Mouse (Mus musculus): Measurements from ENCODE around the gene Nr2f6. TPM values are rescaled to one million over a fixed set of nuclear protein-coding genes. Genes with fewer than 3 reads are reported as not detected.
A peak's percentile ranks its signal among the peaks of the same experiment; 100 is the strongest.
"Not testable (repeated sequence)": the region's sequence is repeated elsewhere in the genome, so short reads cannot be mapped to it uniquely, and the experiment has no call there.

The Nr2f6 gene
- polyA plus RNA-seq, 1 experiment from 2014 or later = 39.9 TPM

DNA sequence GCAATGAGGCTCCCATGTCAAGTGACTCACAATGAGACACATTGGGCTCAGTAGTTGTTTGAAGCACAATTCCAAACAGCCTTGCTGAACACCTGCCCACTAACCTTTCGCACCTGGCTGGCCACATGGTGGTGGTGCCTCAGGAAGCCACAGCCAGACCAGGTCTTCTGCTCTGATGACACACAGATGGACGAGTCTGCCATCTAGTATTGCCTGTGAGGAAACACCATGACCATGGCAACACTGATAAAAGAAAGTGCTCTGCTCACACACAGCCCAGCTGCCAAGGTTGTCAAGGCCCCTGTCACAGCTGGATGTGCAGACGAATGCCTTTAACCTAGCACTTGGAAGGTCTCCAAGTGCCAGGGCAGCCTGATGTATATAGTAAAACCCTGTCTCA is 30.6 kb downstream of the Nr2f6 start:
- WGBS = 57% methylated on average over 3 of the region's 3 CpGs
- H3K4me1 ChIP-seq (replicated peaks; ENCODE audit: control insufficient read depth, insufficient read depth, low read length) = no peaks in the 10 kb centered on the region
- H3K9ac ChIP-seq (ENCODE audit: low read length) = no peak overlapping the region
- H3K36me3 ChIP-seq (ENCODE audit: control insufficient read depth, insufficient read depth, low read length) = peaks cover 58% of the 10 kb centered on the region
- ATAC-seq (ENCODE audit: low read depth) = no peak
- H3K9me3 ChIP-seq (ENCODE audit: control insufficient read depth, low read length) = no peaks in the 10 kb centered on the region
- no peak overlapping the region for H3K4me3 ChIP-seq (ENCODE audit: low read length)
- H3K4me2 ChIP-seq (ENCODE audit: low read depth, low read length) = no peak overlapping the region
- no peaks in the 10 kb centered on the region for H3K27me3 ChIP-seq (ENCODE audit: control insufficient read depth, insufficient read depth, low read depth, low read length)
- no peak overlapping the region for H3K27ac ChIP-seq (ENCODE audit: low read length)

DNA sequence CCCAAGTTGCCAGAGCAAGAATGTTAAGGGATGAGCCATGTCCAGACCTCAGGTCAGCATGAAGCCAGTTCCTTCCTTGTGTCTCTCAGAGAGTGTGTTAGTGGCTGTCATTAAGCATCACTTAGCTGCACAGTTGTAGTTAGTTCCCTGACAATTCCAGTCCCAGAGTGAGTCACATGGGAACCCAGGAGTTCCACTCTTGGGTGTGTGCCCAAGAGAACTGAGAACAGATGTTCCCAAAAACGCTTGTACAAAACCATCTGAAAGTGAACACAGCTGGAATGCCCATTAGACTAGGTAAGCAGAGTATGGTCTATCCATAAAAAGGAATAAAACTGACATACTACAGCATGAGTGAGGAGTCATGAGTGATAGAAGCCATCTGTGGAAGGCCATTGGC is 35.2 kb downstream of the Nr2f6 start:
- peaks cover 48% of the 10 kb centered on the region for H3K36me3 ChIP-seq (ENCODE audit: control insufficient read depth, insufficient read depth, low read length)
- no peaks in the 10 kb centered on the region for H3K4me1 ChIP-seq (replicated peaks; ENCODE audit: control insufficient read depth, insufficient read depth, low read length)
- no peaks in the 10 kb centered on the region for H3K9me3 ChIP-seq (ENCODE audit: control insufficient read depth, low read length)
- no peaks in the 10 kb centered on the region for H3K27me3 ChIP-seq (ENCODE audit: control insufficient read depth, insufficient read depth, low read depth, low read length)
- ATAC-seq (ENCODE audit: low read depth) = no peak
- H3K4me2 ChIP-seq (ENCODE audit: low read depth, low read length) = no peak overlapping the region
- 74% methylated on average over 1 of the region's 1 CpGs for WGBS
- no peak overlapping the region for H3K27ac ChIP-seq (ENCODE audit: low read length)
- no peak overlapping the region for H3K9ac ChIP-seq (ENCODE audit: low read length)
- no peak overlapping the region for H3K4me3 ChIP-seq (ENCODE audit: low read length)

DNA sequence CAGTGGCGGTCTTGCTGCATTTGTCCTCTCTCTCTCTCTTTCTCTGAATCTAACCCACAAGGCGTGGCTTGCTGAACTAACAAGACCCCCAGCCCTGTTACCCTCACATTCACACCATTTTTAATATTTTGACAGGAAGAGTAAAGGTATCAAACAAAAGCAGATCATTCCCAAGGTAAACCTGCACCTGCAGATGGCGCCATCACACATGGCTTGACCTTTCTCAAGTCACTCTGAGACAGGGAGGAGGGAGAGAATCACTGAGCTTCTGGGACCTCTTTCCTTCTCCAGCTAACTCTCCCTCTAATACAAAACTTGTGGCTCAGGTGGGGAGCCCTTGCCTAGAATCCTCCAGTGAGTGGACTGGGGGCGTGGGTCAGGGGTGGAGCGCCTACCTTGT is 41.1 kb downstream of the Nr2f6 start:
- ATAC-seq (ENCODE audit: low read depth) = no peak
- H3K36me3 ChIP-seq (ENCODE audit: control insufficient read depth, insufficient read depth, low read length) = peaks cover 13% of the 10 kb centered on the region
- no peaks in the 10 kb centered on the region for H3K9me3 ChIP-seq (ENCODE audit: control insufficient read depth, low read length)
- no peak overlapping the region for H3K4me3 ChIP-seq (ENCODE audit: low read length)
- no peak overlapping the region for H3K9ac ChIP-seq (ENCODE audit: low read length)
- 76% methylated on average over 5 of the region's 5 CpGs for WGBS
- no peak overlapping the region for H3K4me2 ChIP-seq (ENCODE audit: low read depth, low read length)
- H3K27ac ChIP-seq (ENCODE audit: low read length) = no peak overlapping the region
- H3K4me1 ChIP-seq (replicated peaks; ENCODE audit: control insufficient read depth, insufficient read depth, low read length) = no peaks in the 10 kb centered on the region
- no peaks in the 10 kb centered on the region for H3K27me3 ChIP-seq (ENCODE audit: control insufficient read depth, insufficient read depth, low read depth, low read length)

DNA sequence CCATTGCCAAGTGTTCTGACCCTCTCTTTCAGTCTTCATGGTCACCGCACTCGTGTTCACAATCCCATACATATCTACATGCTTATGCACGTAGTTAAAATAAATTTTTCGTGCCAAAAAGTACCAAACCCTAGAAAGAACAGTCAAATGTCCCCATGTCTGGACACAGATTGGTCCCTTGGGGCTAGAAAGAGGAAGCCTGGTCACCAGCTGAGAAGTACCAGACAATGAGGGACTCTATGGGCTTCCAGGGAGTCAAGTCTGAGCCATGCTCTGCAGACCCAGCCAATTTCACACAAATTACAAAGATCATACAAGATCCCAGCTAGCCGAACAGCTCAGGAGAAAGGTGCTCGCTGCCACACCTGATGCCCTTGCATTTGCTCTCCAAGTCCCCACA is 43.9 kb downstream of the Nr2f6 start:
- 94% methylated on average over 6 of the region's 6 CpGs for WGBS
- not testable (repeated sequence) for H3K27me3 ChIP-seq (ENCODE audit: control insufficient read depth, insufficient read depth, low read depth, low read length); H3K4me1 ChIP-seq (replicated peaks; ENCODE audit: control insufficient read depth, insufficient read depth, low read length); H3K27ac ChIP-seq (ENCODE audit: low read length); H3K4me3 ChIP-seq (ENCODE audit: low read length); H3K36me3 ChIP-seq (ENCODE audit: control insufficient read depth, insufficient read depth, low read length); H3K9me3 ChIP-seq (ENCODE audit: control insufficient read depth, low read length); H3K4me2 ChIP-seq (ENCODE audit: low read depth, low read length); H3K9ac ChIP-seq (ENCODE audit: low read length); ATAC-seq (ENCODE audit: low read depth)

DNA sequence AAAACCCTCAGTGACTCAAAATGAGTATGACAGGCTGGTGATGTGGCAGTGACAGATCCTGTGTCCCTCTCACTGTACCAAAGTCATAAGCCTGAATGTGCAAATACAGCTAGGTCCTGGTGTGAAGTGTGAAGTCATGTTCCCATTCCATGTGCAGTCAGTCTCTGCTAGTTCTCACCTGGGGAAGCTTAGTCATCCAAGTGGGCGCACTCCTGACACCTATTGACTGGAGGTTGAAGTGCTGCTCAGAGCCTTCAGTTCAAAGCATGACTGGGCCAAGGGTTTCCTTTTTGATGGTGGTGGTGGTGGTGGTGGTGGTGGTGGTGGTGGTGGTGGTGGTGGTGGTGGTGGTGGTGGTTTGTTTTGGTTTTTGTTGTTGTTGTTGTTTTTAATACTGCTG is 56.9 kb downstream of the Nr2f6 start:
- ATAC-seq (ENCODE audit: low read depth) = peak; percentile 56; the same call in 1 of the 2 replicates
- no peaks in the 10 kb centered on the region for H3K27me3 ChIP-seq (ENCODE audit: control insufficient read depth, insufficient read depth, low read depth, low read length)
- 75% methylated on average over 1 of the region's 1 CpGs for WGBS
- H3K27ac ChIP-seq (ENCODE audit: low read length) = no peak overlapping the region
- H3K4me1 ChIP-seq (replicated peaks; ENCODE audit: control insufficient read depth, insufficient read depth, low read length) = no peaks in the 10 kb centered on the region
- H3K4me2 ChIP-seq (ENCODE audit: low read depth, low read length) = no peak overlapping the region
- no peak overlapping the region for H3K9ac ChIP-seq (ENCODE audit: low read length)
- H3K9me3 ChIP-seq (ENCODE audit: control insufficient read depth, low read length) = no peaks in the 10 kb centered on the region
- peaks cover 48% of the 10 kb centered on the region for H3K36me3 ChIP-seq (ENCODE audit: control insufficient read depth, insufficient read depth, low read length)
- H3K4me3 ChIP-seq (ENCODE audit: low read length) = no peak overlapping the region

Other genes starting within 250 kb of the Nr2f6 start
- gene Myo9b, start 109.2 kb downstream of the Nr2f6 start, polyA plus RNA-seq (2015; fragmentation: Nextera tagmentation; extraction: Ambion mirVana) = 20.3 and 21.2 TPM in 2 replicates
- gene Haus8, start 109.0 kb downstream of the Nr2f6 start, polyA plus RNA-seq (2015; fragmentation: Nextera tagmentation; extraction: Ambion mirVana) = 58.6 and 67.2 TPM in 2 replicates
- 95.6 and 101 TPM in 2 replicates for gene Use1, start 15.1 kb downstream of the Nr2f6 start, polyA plus RNA-seq (2015; fragmentation: Nextera tagmentation; extraction: Ambion mirVana)
- gene Ocel1, start 10.7 kb downstream of the Nr2f6 start, polyA plus RNA-seq (2015; fragmentation: Nextera tagmentation; extraction: Ambion mirVana) = 5.9 and 6.3 TPM in 2 replicates
- gene Ushbp1, start 13.8 kb upstream of the Nr2f6 start, polyA plus RNA-seq (2015; fragmentation: Nextera tagmentation; extraction: Ambion mirVana) = 37.3 and 40.7 TPM in 2 replicates
- 96.9 and 108 TPM in 2 replicates for gene Babam1, start 14.9 kb upstream of the Nr2f6 start, polyA plus RNA-seq (2015; fragmentation: Nextera tagmentation; extraction: Ambion mirVana)
- 44.9 and 49.4 TPM in 2 replicates for gene Ankle1, start 24.1 kb upstream of the Nr2f6 start, polyA plus RNA-seq (2015; fragmentation: Nextera tagmentation; extraction: Ambion mirVana)
- gene Abhd8, start 81.7 kb upstream of the Nr2f6 start, polyA plus RNA-seq (2015; fragmentation: Nextera tagmentation; extraction: Ambion mirVana) = 36.7 and 37.8 TPM in 2 replicates
- gene Mrpl34, start 83.0 kb upstream of the Nr2f6 start, polyA plus RNA-seq (2015; fragmentation: Nextera tagmentation; extraction: Ambion mirVana) = 136 and 151 TPM in 2 replicates
- gene Dda1, start 87.2 kb upstream of the Nr2f6 start, polyA plus RNA-seq (2015; fragmentation: Nextera tagmentation; extraction: Ambion mirVana) = 91.9 and 96.3 TPM in 2 replicates
- gene Ano8, start 104.0 kb upstream of the Nr2f6 start, polyA plus RNA-seq (2015; fragmentation: Nextera tagmentation; extraction: Ambion mirVana) = 0.79 and 1.0 TPM in 2 replicates
- gene Gtpbp3, start 106.1 kb upstream of the Nr2f6 start, polyA plus RNA-seq (2015; fragmentation: Nextera tagmentation; extraction: Ambion mirVana) = 16.1 and 17.4 TPM in 2 replicates
- gene Plvap, start 129.8 kb upstream of the Nr2f6 start, polyA plus RNA-seq (2015; fragmentation: Nextera tagmentation; extraction: Ambion mirVana) = 130 and 145 TPM in 2 replicates
- 0.23 and 0.58 TPM in 2 replicates for gene Ccdc194, start 143.8 kb upstream of the Nr2f6 start, polyA plus RNA-seq (2015; fragmentation: Nextera tagmentation; extraction: Ambion mirVana)
- gene Bst2, start 155.5 kb upstream of the Nr2f6 start, polyA plus RNA-seq (2015; fragmentation: Nextera tagmentation; extraction: Ambion mirVana) = 50.4 and 51.1 TPM in 2 replicates
- gene Mvb12a, start 161.0 kb upstream of the Nr2f6 start, polyA plus RNA-seq (2015; fragmentation: Nextera tagmentation; extraction: Ambion mirVana) = 96.3 and 99.5 TPM in 2 replicates
- 4.4 and 4.5 TPM in 2 replicates for gene Tmem221, start 176.9 kb upstream of the Nr2f6 start, polyA plus RNA-seq (2015; fragmentation: Nextera tagmentation; extraction: Ambion mirVana)
- gene Nxnl1, start 184.6 kb upstream of the Nr2f6 start, polyA plus RNA-seq (2015; fragmentation: Nextera tagmentation; extraction: Ambion mirVana) = 0.10 TPM in 1 of 2 replicates, not detected in the other
- gene Slc27a1, start 186.9 kb upstream of the Nr2f6 start, polyA plus RNA-seq (2015; fragmentation: Nextera tagmentation; extraction: Ambion mirVana) = 38.4 and 39.5 TPM in 2 replicates
- gene Pgls, start 210.2 kb upstream of the Nr2f6 start, polyA plus RNA-seq (2015; fragmentation: Nextera tagmentation; extraction: Ambion mirVana) = 202 and 218 TPM in 2 replicates
- gene Fam129c, start 215.7 kb upstream of the Nr2f6 start, polyA plus RNA-seq (2015; fragmentation: Nextera tagmentation; extraction: Ambion mirVana) = 2.7 and 3.7 TPM in 2 replicates
- 70.3 and 72.9 TPM in 2 replicates for gene Colgalt1, start 229.0 kb upstream of the Nr2f6 start, polyA plus RNA-seq (2015; fragmentation: Nextera tagmentation; extraction: Ambion mirVana)